Mouse (Mus musculus): ENCODE measurements at regions not wholly inside any gene's neighbourhood (a gene's known extent, or its start where the extent isn't known, plus 50 kb on each side); places are given as distances from the start of the nearest gene placed in this dataset.

DNA sequence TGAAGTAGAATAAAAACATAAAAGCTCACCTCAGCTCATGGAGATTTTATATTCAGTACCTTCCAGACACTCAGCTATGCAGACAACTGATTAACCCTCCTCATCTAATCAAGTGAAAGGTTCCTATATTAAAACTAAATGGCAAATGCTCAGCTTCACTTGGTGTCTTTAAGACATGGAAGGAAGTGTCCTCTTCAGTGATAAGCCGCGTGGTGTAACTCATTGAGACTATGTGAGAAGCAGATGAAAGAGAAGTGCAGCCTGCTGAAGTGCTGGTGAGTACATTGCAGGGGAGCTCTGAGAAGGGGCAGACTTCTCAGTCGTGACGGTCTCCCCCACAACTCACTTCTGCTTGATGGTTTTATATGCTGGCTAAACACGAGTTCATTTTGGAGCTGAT is 86.6 kb upstream of the Lgalsl start (continued):
- no peak for TF ChIP-seq ZKSCAN1 (IDR thresholded peaks at IDR 0.05; ENCODE audit: low read depth, low read length)

DNA sequence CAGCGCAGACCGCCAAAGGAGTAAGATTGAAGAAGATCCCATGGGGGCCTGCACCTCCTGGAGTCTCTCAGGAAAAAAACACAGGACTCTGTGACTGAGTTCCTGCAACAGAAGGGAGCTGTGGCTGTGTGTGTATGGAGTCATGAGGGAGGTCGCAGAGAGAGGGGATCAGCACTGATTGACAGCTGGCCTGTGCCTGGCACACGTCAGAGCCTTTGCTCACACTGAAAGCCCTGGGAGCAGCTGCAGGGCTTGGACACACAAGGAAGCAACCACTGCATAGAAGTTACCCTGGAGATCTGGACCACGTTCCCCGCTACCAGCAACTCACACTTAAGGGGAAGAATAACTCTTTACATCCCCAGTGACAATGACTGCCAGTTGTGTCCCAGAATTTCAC is 92.3 kb upstream of the Lgalsl start:
- no peak for DNase-seq (ENCODE audit: low read depth, low spot score)
- H3K9ac ChIP-seq (ENCODE audit: control insufficient read depth, low read depth, low read length, poor library complexity, severe bottlenecking), result no peak overlapping the region
- H3K27me3 ChIP-seq (ENCODE audit: control insufficient read depth in 1 of 2, insufficient read depth in 2 of 2, low read length in 2 of 2), result peaks cover 3 to 7% of the 10 kb centered on the region in 2 experiments; a peak in 2 of 4 replicates
- no peak overlapping the region for H3K4me3 ChIP-seq (ENCODE audit: control insufficient read depth in 1 of 2, insufficient read depth in 1 of 2, low read depth in 2 of 2, low read length in 2 of 2)
- no peaks in the 10 kb centered on the region for H3K36me3 ChIP-seq (ENCODE audit: control insufficient read depth in 1 of 2, insufficient read depth in 2 of 2, low read length in 2 of 2)
- TF ChIP-seq MYB (IDR thresholded peaks at IDR 0.05; ENCODE audit: low read depth, low read length) (no peak), MAX (IDR thresholded peaks at IDR 0.05; ENCODE audit: low read length) (no peak), SIN3A (IDR thresholded peaks at IDR 0.05; ENCODE audit: low read length) (no peak), E2F4 (IDR thresholded peaks at IDR 0.05; ENCODE audit: borderline replicate concordance, low read depth, low read length) (no peak), ETS1 (IDR thresholded peaks at IDR 0.05; ENCODE audit: low read depth, low read length) (no peak), HCFC1 (IDR thresholded peaks at IDR 0.05; ENCODE audit: low read depth, low read length) (no peak), KAT2A (conservative IDR thresholded peaks at IDR 0.05; ENCODE audit: low read depth, low read length) (no peak), CHD2 (IDR thresholded peaks at IDR 0.05; ENCODE audit: low read length) (no peak), MXI1 (IDR thresholded peaks at IDR 0.05; ENCODE audit: low read depth, low read length) (no peak), EP300 (IDR thresholded peaks at IDR 0.05; ENCODE audit: low read depth in 1 of 2, low read length in 2 of 2) (no peak), RCOR1 (IDR thresholded peaks at IDR 0.05; ENCODE audit: low read depth, low read length) (no peak), CTCF (IDR thresholded peaks at IDR 0.05 in 2 of 3, conservative IDR thresholded peaks at IDR 0.05 in 1 of 3; ENCODE audit: control insufficient read depth in 1 of 3, insufficient read depth in 1 of 3, low read depth in 2 of 3, low read length in 3 of 3, poor library complexity in 1 of 3, severe bottlenecking in 1 of 3) (no peak)
- no peaks in the 10 kb centered on the region for H3K79me2 ChIP-seq (ENCODE audit: control insufficient read depth, insufficient read depth, low read length, poor library complexity)
- H3K4me1 ChIP-seq (ENCODE audit: control insufficient read depth in 1 of 2, insufficient read depth in 2 of 2, low read length in 2 of 2), result no peaks in the 10 kb centered on the region
- H3K27ac ChIP-seq (ENCODE audit: control insufficient read depth, low read depth, low read length), result no peak overlapping the region
- no peaks in the 10 kb centered on the region for H3K9me3 ChIP-seq (replicated peaks; ENCODE audit: insufficient read depth, low read length)

DNA sequence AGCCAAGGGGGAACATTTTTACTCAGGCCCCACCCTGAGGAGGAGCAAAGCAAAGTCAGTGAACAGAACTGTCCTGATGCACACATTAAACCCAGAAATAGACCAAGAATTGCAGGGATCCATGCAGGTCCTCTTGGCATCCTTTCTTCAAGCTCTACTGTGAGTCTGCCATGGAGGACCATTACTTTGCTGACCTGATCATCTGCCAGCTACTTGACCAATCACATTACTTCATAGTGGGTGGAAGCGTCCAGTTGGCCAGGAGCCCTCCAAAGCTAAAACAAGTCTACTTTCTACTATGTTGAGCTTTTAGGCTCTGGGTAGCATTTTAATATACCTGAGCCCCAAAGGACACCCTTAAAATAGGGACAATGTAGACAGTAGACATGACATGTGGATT is 98.6 kb upstream of the Lgalsl start:
- H3K27me3 ChIP-seq (ENCODE audit: control insufficient read depth in 1 of 2, insufficient read depth in 2 of 2, low read length in 2 of 2), result no peaks in the 10 kb centered on the region; a peak in 1 of 4 replicates
- H3K27ac ChIP-seq (ENCODE audit: control insufficient read depth, low read depth, low read length), result no peak overlapping the region
- no peak for TF ChIP-seq ZNF384 (IDR thresholded peaks at IDR 0.05; ENCODE audit: low read depth, low read length)
- no peak for TF ChIP-seq GATA1 (IDR thresholded peaks at IDR 0.05; ENCODE audit: low read depth, low read length)
- TF ChIP-seq BHLHE40 (IDR thresholded peaks at IDR 0.05; ENCODE audit: borderline replicate concordance, low read depth, low read length), result no peak
- TF ChIP-seq TCF12 (IDR thresholded peaks at IDR 0.05; ENCODE audit: low read depth, low read length), result no peak
- no peak for TF ChIP-seq ZKSCAN1 (IDR thresholded peaks at IDR 0.05; ENCODE audit: low read depth, low read length)
- TF ChIP-seq MAFK (IDR thresholded peaks at IDR 0.05; ENCODE audit: borderline replicate concordance, low read depth, low read length), result no peak
- TF ChIP-seq TAL1 (IDR thresholded peaks at IDR 0.05; ENCODE audit: low read length), result no peak
- TF ChIP-seq ZMIZ1 (IDR thresholded peaks at IDR 0.05; ENCODE audit: low read depth, low read length), result no peak
- H3K9ac ChIP-seq (ENCODE audit: control insufficient read depth, low read depth, low read length, poor library complexity, severe bottlenecking), result no peak overlapping the region
- H3K9me3 ChIP-seq (replicated peaks; ENCODE audit: insufficient read depth, low read length), result no peaks in the 10 kb centered on the region
- no peaks in the 10 kb centered on the region for H3K4me1 ChIP-seq (ENCODE audit: control insufficient read depth in 1 of 2, insufficient read depth in 2 of 2, low read length in 2 of 2)
- no peaks in the 10 kb centered on the region for H3K36me3 ChIP-seq (ENCODE audit: control insufficient read depth in 1 of 2, insufficient read depth in 2 of 2, low read length in 2 of 2)
- DNase-seq (ENCODE audit: low read depth, low spot score), result no peak
- H3K79me2 ChIP-seq (ENCODE audit: control insufficient read depth, insufficient read depth, low read length, poor library complexity), result no peaks in the 10 kb centered on the region
- H3K4me3 ChIP-seq (ENCODE audit: control insufficient read depth in 1 of 2, insufficient read depth in 1 of 2, low read depth in 2 of 2, low read length in 2 of 2), result no peak overlapping the region
